14 mouse cellular contexts compared by ENCODE assay signal in genomic region chr11:54312603-54313002, GRCm38 (mm10). TPM values are rescaled to one million over a fixed set of nuclear protein-coding genes. Genes with fewer than 3 reads are reported as not detected.
DNase-seq lines count a peak whose midpoint lies in the region; ATAC-seq and TF ChIP-seq lines count a peak whose summit lies in the region.
"Had no signal": no experiment of that assay in that cellular context is flagged by ENCODE, and none has a peak within 500 bp of the region (broad histone marks: within the 10 kb centered on the region; RNA-seq: fewer than 3 reads in every experiment).

No protein-coding gene starts in this region.

- TF ChIP-seq CTCF in heart, adult 2 months (IDR thresholded peaks at IDR 0.05), result no peak
- no peak for TF ChIP-seq CTCF in MEL (IDR thresholded peaks at IDR 0.05 in 2 of 3, conservative IDR thresholded peaks at IDR 0.05 in 1 of 3; ENCODE audit: control insufficient read depth in 1 of 3, insufficient read depth in 1 of 3, low read depth in 2 of 3, low read length in 3 of 3, poor library complexity in 1 of 3, severe bottlenecking in 1 of 3)
- TF ChIP-seq CTCF in brain, embryonic 14.5 days (IDR thresholded peaks at IDR 0.05; ENCODE audit: borderline replicate concordance, extremely low read depth, insufficient read depth, insufficient read length), result no peak
- TF ChIP-seq CTCF in hindbrain, postnatal 0 days (IDR thresholded peaks at IDR 0.05; ENCODE audit: low read depth), result no peak

- no peak for ATAC-seq in hindbrain, postnatal 0 days

- peak overlapping the region; percentile 20; the same call in 1 of the 2 replicates for H3K27ac ChIP-seq in heart, adult 2 months
- peak overlapping the region; percentile 54 for H3K27ac ChIP-seq in MEL (ENCODE audit: control insufficient read depth, low read depth, low read length)
- H3K27ac ChIP-seq in hindbrain, postnatal 0 days, result peak overlapping the region; percentile 72; the same call in 1 of the 2 replicates
- H3K27ac ChIP-seq: embryonic facial prominence, embryonic 13.5 days; lung, embryonic 15.5 days had no signal

- no peak overlapping the region for H3K4me2 ChIP-seq in hindbrain, postnatal 0 days (ENCODE audit: low read depth, low read length)
- H3K4me2 ChIP-seq: embryonic facial prominence, embryonic 13.5 days; lung, embryonic 15.5 days had no signal

- no peaks in the 10 kb centered on the region for H3K9me3 ChIP-seq in MEL (replicated peaks; ENCODE audit: insufficient read depth, low read length)
- no peaks in the 10 kb centered on the region for H3K9me3 ChIP-seq in hindbrain, postnatal 0 days (ENCODE audit: low read length)
- H3K9me3 ChIP-seq: embryonic facial prominence, embryonic 13.5 days; limb, embryonic 10.5 days; lung, embryonic 15.5 days had no signal

- no peak overlapping the region for H3K4me3 ChIP-seq in heart, adult 2 months
- no peak overlapping the region for H3K4me3 ChIP-seq in MEL (ENCODE audit: control insufficient read depth in 1 of 2, insufficient read depth in 1 of 2, low read depth in 2 of 2, low read length in 2 of 2)
- H3K4me3 ChIP-seq in hindbrain, postnatal 0 days (ENCODE audit: low read length), result no peak overlapping the region
- H3K4me3 ChIP-seq: embryonic facial prominence, embryonic 13.5 days; limb, embryonic 10.5 days; lung, embryonic 15.5 days had no signal

- WGBS in heart, adult 2 months, result 17% methylated on average over 1 of the region's 1 CpGs
- 8% methylated on average over 1 of the region's 1 CpGs for WGBS in hindbrain, postnatal 0 days

- intact Hi-C loops in heart, adult 2 months (cut with DNase I), result loop anchor here (5.0 kb wide), 1 partner anchor 110 kb away; no protein-coding TSS in a partner anchor

- no peak overlapping the region for H3K9ac ChIP-seq in heart, adult 2 months (ENCODE audit: low read depth, low read length)
- H3K9ac ChIP-seq in MEL (ENCODE audit: control insufficient read depth, low read depth, low read length, poor library complexity, severe bottlenecking), result no peak overlapping the region
- H3K9ac ChIP-seq in hindbrain, postnatal 0 days (replicated peaks; ENCODE audit: low read length), result no peak overlapping the region
- H3K9ac ChIP-seq: embryonic facial prominence, embryonic 13.5 days; lung, embryonic 15.5 days had no signal

- no peak for DNase-seq in heart, adult 2 months
- DNase-seq in heart, adult 8-10 months (ENCODE audit: low spot score), result no peak
- DNase-seq in MEL (ENCODE audit: low read depth, low spot score), result peak; percentile 54
- peak; percentile 46 for DNase-seq in brain, embryonic 14.5 days (ENCODE audit: low read depth)
- peak; percentile 23 for DNase-seq in hindbrain, postnatal 0 days (ENCODE audit: low spot score)
- DNase-seq in urinary bladder, postnatal 10 days (ENCODE audit: low spot score), result no peak
- DNase-seq in ovary, postnatal 36 days (ENCODE audit: low spot score), result no peak
- no peak for DNase-seq in lung, postnatal 14 days

- no peak for TF ChIP-seq POLR2A in heart, adult 2 months (IDR thresholded peaks at IDR 0.05; ENCODE audit: insufficient read depth, low read depth, low read length)
- TF ChIP-seq POLR2A in MEL (IDR thresholded peaks at IDR 0.05; ENCODE audit: control insufficient read depth in 1 of 2, insufficient read depth in 1 of 2, low read depth in 1 of 2, low read length in 2 of 2, poor library complexity in 1 of 2), result no peak
- TF ChIP-seq POLR2A in brain, embryonic 14.5 days (IDR thresholded peaks at IDR 0.05; ENCODE audit: borderline replicate concordance, extremely low read depth, insufficient read depth, insufficient read length, poor library complexity, severe bottlenecking), result no peak

- H3K27me3 ChIP-seq in heart, adult 2 months (ENCODE audit: control insufficient read depth, insufficient read depth, low read length), result no peaks in the 10 kb centered on the region
- no peaks in the 10 kb centered on the region for H3K27me3 ChIP-seq in MEL (ENCODE audit: control insufficient read depth in 1 of 2, insufficient read depth in 2 of 2, low read length in 2 of 2)
- H3K27me3 ChIP-seq in hindbrain, postnatal 0 days (ENCODE audit: insufficient read depth, low read length), result no peaks in the 10 kb centered on the region
- H3K27me3 ChIP-seq: embryonic facial prominence, embryonic 13.5 days; lung, embryonic 15.5 days had no signal

- peak; percentile 36; the same call in 1 of the 2 replicates for TF ChIP-seq EP300 in heart, adult 2 months (IDR thresholded peaks at IDR 0.05; ENCODE audit: insufficient read depth, low read depth, low read length)
- TF ChIP-seq EP300 in MEL (IDR thresholded peaks at IDR 0.05; ENCODE audit: low read depth in 1 of 2, low read length in 2 of 2), result no peak; a peak in 1 of 4 replicates

- no peaks in the 10 kb centered on the region for H3K36me3 ChIP-seq in heart, adult 2 months (ENCODE audit: control insufficient read depth, insufficient read depth, low read length)
- peaks cover 0 to 22% of the 10 kb centered on the region in 2 experiments; a peak in 2 of 4 replicates for H3K36me3 ChIP-seq in MEL (ENCODE audit: control insufficient read depth in 1 of 2, insufficient read depth in 2 of 2, low read length in 2 of 2)
- H3K36me3 ChIP-seq in hindbrain, postnatal 0 days (ENCODE audit: insufficient read depth, low read length), result no peaks in the 10 kb centered on the region
- H3K36me3 ChIP-seq: embryonic facial prominence, embryonic 13.5 days; limb, embryonic 10.5 days; lung, embryonic 15.5 days had no signal

- peaks cover 8% of the 10 kb centered on the region; the same call in 1 of the 2 replicates for H3K4me1 ChIP-seq in heart, adult 2 months (ENCODE audit: control insufficient read depth, insufficient read depth, low read length)
- peaks cover 29 to 35% of the 10 kb centered on the region in 2 experiments for H3K4me1 ChIP-seq in MEL (ENCODE audit: control insufficient read depth in 1 of 2, insufficient read depth in 2 of 2, low read length in 2 of 2)
- peaks cover 18% of the 10 kb centered on the region; the same call in 1 of the 2 replicates for H3K4me1 ChIP-seq in hindbrain, postnatal 0 days (ENCODE audit: insufficient read depth, low read length)
- H3K4me1 ChIP-seq: lung, embryonic 15.5 days had no signal

- no peaks in the 10 kb centered on the region for H3K79me2 ChIP-seq in heart, adult 2 months (replicated peaks; ENCODE audit: control insufficient read depth, insufficient read depth, low read length)
- H3K79me2 ChIP-seq in MEL (ENCODE audit: control insufficient read depth, insufficient read depth, low read length, poor library complexity), result no peaks in the 10 kb centered on the region

- no peak for TF ChIP-seq RAD21 in MEL (IDR thresholded peaks at IDR 0.05; ENCODE audit: low read depth, low read length)

TF ChIP-seq in MEL, 35 proteins besides CTCF, POLR2A, EP300 and RAD21:
- no peak for TF ChIP-seq POLR2AphosphoS2 (IDR thresholded peaks at IDR 0.05; ENCODE audit: low read length)
- no peak for TF ChIP-seq UBTF (IDR thresholded peaks at IDR 0.05; ENCODE audit: borderline replicate concordance, insufficient read depth, low read depth, low read length)
- TF ChIP-seq ETS1 (IDR thresholded peaks at IDR 0.05; ENCODE audit: low read depth, low read length), result no peak
- TF ChIP-seq MAX (IDR thresholded peaks at IDR 0.05; ENCODE audit: low read length), result peak; percentile 38
- TF ChIP-seq MXI1 (IDR thresholded peaks at IDR 0.05; ENCODE audit: low read depth, low read length), result peak; percentile 43; the same call in 1 of the 2 replicates
- TF ChIP-seq JUND (IDR thresholded peaks at IDR 0.05; ENCODE audit: low read depth, low read length), result no peak
- no peak for TF ChIP-seq POLR2AphosphoS5 (IDR thresholded peaks at IDR 0.05; ENCODE audit: borderline replicate concordance, low read depth, low read length)
- TF ChIP-seq TAL1 (IDR thresholded peaks at IDR 0.05; ENCODE audit: low read length), result peak; percentile 9; the same call in 1 of the 2 replicates
- peak; percentile 63; the same call in 1 of the 2 replicates for TF ChIP-seq TCF12 (IDR thresholded peaks at IDR 0.05; ENCODE audit: low read depth, low read length)

RNA-seq across cellular contexts. Expression of gene Acsl6, which starts 9.0 kb away (rescaled TPM):
- total RNA-seq in heart, adult 2 months (2021), result 1 to 10 TPM; 6.0 to 7.2 TPM
- 5.7 and 7.0 TPM in 2 replicates for polyA plus RNA-seq in heart, adult 2 months (2012; rRNA removed)
- 10 to 100 TPM; 10.1 to 17.7 (median 14.0) TPM for total RNA-seq in heart, adult 8-10 months (2022)
- 3.2 and 7.9 TPM in 2 replicates for total RNA-seq in MEL (2012; rRNA removed)
- polyA plus RNA-seq in MEL (2012; ENCODE audit: insufficient read depth in 1 of 2, insufficient read length in 2 of 2, low read depth in 1 of 2, low replicate concordance in 2 of 2, missing spikeins in 1 of 2), result 1 to 10 TPM in 1 of 2 experiments, not detected in 1; 2.8 TPM
- polyA plus RNA-seq in brain, embryonic 14.5 days (2012; rRNA removed), result 46.4 and 50.9 TPM in 2 replicates
- total RNA-seq in hindbrain, postnatal 0 days (2014; rRNA removed), result 74.4 and 76.9 TPM in 2 replicates
- 58.2 and 60.1 TPM in 2 replicates for polyA plus RNA-seq in hindbrain, postnatal 0 days (2015; fragmentation: Nextera tagmentation; extraction: Ambion mirVana)

RNA-seq across cellular contexts. Expression of gene Il3, which starts 45.5 kb away (rescaled TPM):
- not detected for total RNA-seq in heart, adult 2 months (2021)
- not detected in 2 replicates for polyA plus RNA-seq in heart, adult 2 months (2012; rRNA removed)
- not detected for total RNA-seq in heart, adult 8-10 months (2022)
- not detected in 2 replicates for total RNA-seq in MEL (2012; rRNA removed)
- not detected for polyA plus RNA-seq in MEL (2012; ENCODE audit: insufficient read depth in 1 of 2, insufficient read length in 2 of 2, low read depth in 1 of 2, low replicate concordance in 2 of 2, missing spikeins in 1 of 2)
- not detected in 2 replicates for polyA plus RNA-seq in brain, embryonic 14.5 days (2012; rRNA removed)
- not detected in 2 replicates for total RNA-seq in hindbrain, postnatal 0 days (2014; rRNA removed)
- polyA plus RNA-seq in hindbrain, postnatal 0 days (2015; fragmentation: Nextera tagmentation; extraction: Ambion mirVana), result not detected in 2 replicates
- total RNA-seq: adrenal gland, postnatal 14 days; layer of hippocampus, adult 18-20 months had no signal
- polyA plus RNA-seq: embryonic facial prominence, embryonic 13.5 days; heart, postnatal 0 days; limb, embryonic 10.5 days; lung, embryonic 15.5 days had no signal

RNA-seq across cellular contexts. Expression of gene Meikin, which starts 57.8 kb away (rescaled TPM):
- total RNA-seq in heart, adult 2 months (2021), result not detected
- not detected in 2 replicates for polyA plus RNA-seq in heart, adult 2 months (2012; rRNA removed)
- total RNA-seq in heart, adult 8-10 months (2022), result not detected
- not detected in 2 replicates for total RNA-seq in MEL (2012; rRNA removed)
- polyA plus RNA-seq in MEL (2012; ENCODE audit: insufficient read depth in 1 of 2, insufficient read length in 2 of 2, low read depth in 1 of 2, low replicate concordance in 2 of 2, missing spikeins in 1 of 2), result not detected
- not detected in 2 replicates for polyA plus RNA-seq in brain, embryonic 14.5 days (2012; rRNA removed)
- total RNA-seq in hindbrain, postnatal 0 days (2014; rRNA removed), result not detected in 2 replicates
- polyA plus RNA-seq in hindbrain, postnatal 0 days (2015; fragmentation: Nextera tagmentation; extraction: Ambion mirVana), result not detected in 2 replicates
- total RNA-seq: adrenal gland, postnatal 14 days; layer of hippocampus, adult 18-20 months had no signal
- polyA plus RNA-seq: embryonic facial prominence, embryonic 13.5 days; heart, postnatal 0 days; limb, embryonic 10.5 days; lung, embryonic 15.5 days had no signal

Comparison
In these comparisons a context has a peak if more than half of its experiments do, and no peak if none do; other contexts are left out.
1. DNase-seq: peak in MEL (single experiment), brain, embryonic 14.5 days (single experiment) and hindbrain, postnatal 0 days (single experiment); none in heart, adult 2 months (0 of 2), heart, adult 8-10 months (single experiment), urinary bladder, postnatal 10 days (single experiment), ovary, postnatal 36 days (single experiment) and lung, postnatal 14 days (single experiment).
2. H3K27ac ChIP-seq: peak in every context shown above with its lines; median percentile 72 in hindbrain, postnatal 0 days; 54 in MEL; 20 in heart, adult 2 months.